Mouse (Mus musculus) heart, postnatal 0 days (tissue): ENCODE results near the gene Tmem151a. TPM values are rescaled to one million over a fixed set of nuclear protein-coding genes. Genes with fewer than 3 reads are reported as not detected.

Experiments
- ATAC-seq: fragments of 200-750 bp; cut with Nextera tagmentation; 2 replicates; pipeline ENCODE4 v1.8.0; 2017; ENCODE audit warnings: low read depth, moderate number of reproducible peaks, moderate library complexity; ENCODE audit not compliant: insufficient read depth
- DNase-seq: peaks from one replicate; pipeline ENCODE4 v3.0.0-alpha.2; 2016; ENCODE audit warnings: low spot score
- H3K27ac ChIP-seq: fragments of 300-500 bp; sonication (generic); 2 replicates; pipeline ENCODE4 v1.5.1; 2014; ENCODE audit warnings: low read depth, mild to moderate bottlenecking
- H3K27me3 ChIP-seq: fragments of 300-500 bp; sonication (generic); 2 replicates; pipeline ENCODE4 v1.6.1; 2014; ENCODE audit warnings: low read length, mixed read lengths; ENCODE audit not compliant: control insufficient read depth, insufficient read depth
- H3K36me3 ChIP-seq: fragments of 300-500 bp; sonication (generic); replicated peaks from 2 replicates; pipeline ENCODE4 v1.6.1; 2014; ENCODE audit warnings: low read length, mixed read lengths; ENCODE audit not compliant: control insufficient read depth, insufficient read depth
- H3K4me1 ChIP-seq: fragments of 300-500 bp; sonication (generic); 2 replicates; pipeline ENCODE4 v1.6.1; 2014; ENCODE audit warnings: antibody characterized with exemption; ENCODE audit not compliant: control insufficient read depth, insufficient read depth
- H3K4me2 ChIP-seq: fragments of 300-500 bp; sonication (generic); 2 replicates; pipeline ENCODE4 v1.6.1; 2014; ENCODE audit warnings: low read depth, mild to moderate bottlenecking, low read length, moderate library complexity
- H3K4me3 ChIP-seq: fragments of 300-500 bp; sonication (generic); 2 replicates; pipeline ENCODE4 v1.5.1; 2014; ENCODE audit warnings: low read depth, low read length
- H3K9ac ChIP-seq: fragments of 300-500 bp; sonication (generic); replicated peaks from 2 replicates; pipeline ENCODE4 v1.6.1; 2014; ENCODE audit warnings: low read depth, low read length, mixed read lengths
- H3K9me3 ChIP-seq: fragments of 300-500 bp; sonication (generic); replicated peaks from 2 replicates; pipeline ENCODE4 v1.6.1; 2016; ENCODE audit warnings: low read length; ENCODE audit not compliant: control insufficient read depth
- CTCF ChIP-seq: IDR thresholded peaks from 2 replicates; pipeline ENCODE4 v1.5.1; 2016; ENCODE audit warnings: antibody characterized with exemption, control low read depth, low read depth
- EP300 ChIP-seq: IDR thresholded peaks from 2 replicates; pipeline ENCODE4 v1.6.1; 2016; ENCODE audit warnings: antibody characterized with exemption, low read depth
- WGBS: fragments of 180-500 bp; shearing (Covaris S2); extraction: QIAGEN DNeasy Blood & Tissue Kit; methylation state at CpG from one replicate; pipeline ENCODE4 v1.1.7; 2014; 5-methylcytosine and 5-hydroxymethylcytosine counted together
- polyA plus RNA-seq: library from polyadenylated mRNA; unstranded; fragments of >200 nt; fragmentation: Nextera tagmentation; extraction: Ambion mirVana; gene quantifications from 2 replicates; pipeline ENCODE4 v1.2.1, GENCODE M21; 2015
- total RNA-seq: library from RNA; depleted of rRNA; stranded (reverse); fragments of >200 nt; gene quantifications from 2 replicates; pipeline ENCODE4 v1.2.3, GENCODE M21; 2014; ENCODE audit warnings: low replicate concordance

Tmem151a gene
- total and polyA plus RNA-seq, 2 experiments from 2014 or later = 2.6 to 3.0 TPM

DNA sequence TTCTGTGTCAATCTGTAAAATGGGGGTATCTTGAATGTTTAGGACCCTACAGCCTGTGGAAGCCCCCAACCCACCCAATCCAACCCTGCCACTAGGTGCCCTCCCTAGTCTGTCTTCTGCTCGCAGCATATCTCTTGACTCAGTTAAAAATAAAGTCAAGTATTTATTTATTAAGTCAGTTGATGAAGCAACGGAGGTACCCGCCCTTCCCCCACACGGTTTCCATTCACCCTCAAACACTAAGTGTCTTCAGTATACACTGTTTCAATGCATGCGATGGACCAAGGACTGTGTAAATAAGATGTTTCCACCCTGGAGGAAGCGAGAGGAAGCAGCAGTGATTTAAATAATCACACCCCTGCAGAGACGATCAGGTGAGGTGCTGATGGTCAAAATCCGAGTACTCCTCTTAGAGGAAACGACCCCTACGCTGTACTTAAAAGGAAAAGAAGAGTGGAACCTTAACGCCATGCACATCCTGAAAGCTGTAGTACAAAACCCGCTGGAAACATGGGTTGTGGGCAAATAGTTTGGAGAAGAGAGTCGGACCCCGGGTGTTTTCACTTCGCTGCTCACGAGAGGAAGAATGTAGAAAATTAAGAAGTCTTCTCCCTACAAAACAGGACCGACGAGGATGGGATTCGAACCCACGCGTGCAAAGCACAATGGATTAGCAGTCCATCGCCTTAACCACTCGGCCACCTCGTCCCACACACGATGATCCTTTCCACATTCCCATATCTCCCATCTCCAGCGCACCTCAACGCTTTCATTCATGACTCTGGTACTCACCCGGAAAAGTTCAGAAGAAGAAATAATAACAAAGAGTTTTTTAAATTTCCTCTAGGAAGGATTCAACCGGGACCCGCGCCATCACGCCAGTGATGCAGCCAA is 47.4 kb downstream of the Tmem151a start:
- peak overlapping the region; percentile 70 for H3K9ac ChIP-seq
- ATAC-seq = peak; percentile 15; the same call in 1 of the 2 replicates
- no peak for DNase-seq
- no peak for TF ChIP-seq CTCF
- no peak for TF ChIP-seq EP300
- no peaks in the 10 kb centered on the region for H3K27me3 ChIP-seq
- peak overlapping the region; percentile 63 for H3K4me3 ChIP-seq
- WGBS = 3% methylated on average over 32 of the region's 32 CpGs
- peak overlapping the region; percentile 95 for H3K4me2 ChIP-seq
- peak overlapping the region; percentile 40; the same call in 1 of the 2 replicates for H3K27ac ChIP-seq
- H3K9me3 ChIP-seq = no peaks in the 10 kb centered on the region
- peaks cover 22% of the 10 kb centered on the region for H3K4me1 ChIP-seq
- H3K36me3 ChIP-seq = no peaks in the 10 kb centered on the region

GRCm38 (mm10) chr19:5036577-5036976 is 48.8 kb downstream of the Tmem151a start:
- ATAC-seq (no peak), DNase-seq (no peak)
- no peak overlapping the region for H3K27ac ChIP-seq
- TF ChIP-seq CTCF (no peak), EP300 (no peak)
- 76% methylated on average over 4 of the region's 4 CpGs for WGBS
- H3K4me3 ChIP-seq = no peak overlapping the region
- peaks cover 22% of the 10 kb centered on the region for H3K4me1 ChIP-seq
- no peaks in the 10 kb centered on the region for H3K9me3 ChIP-seq
- H3K9ac ChIP-seq = no peak overlapping the region
- H3K27me3 ChIP-seq = no peaks in the 10 kb centered on the region
- no peak overlapping the region for H3K4me2 ChIP-seq
- 0 out of 2 replicates have a peak, but pooled peaks cover 4% of the 10 kb centered on the region for H3K36me3 ChIP-seq

GRCm38 (mm10) chr19:5032686-5033085 is 52.6 kb downstream of the Tmem151a start:
- Histone ChIP-seq H3K36me3 (peaks cover 40% of the 10 kb centered on the region), H3K4me1 (no peaks in the 10 kb centered on the region), H3K4me2 (no peak overlapping the region), H3K9ac (no peak overlapping the region), H3K27ac (no peak overlapping the region), H3K4me3 (no peak overlapping the region), H3K27me3 (no peaks in the 10 kb centered on the region), H3K9me3 (no peaks in the 10 kb centered on the region)
- ATAC-seq (no peak), DNase-seq (no peak)
- WGBS = 86% methylated on average over 3 of the region's 3 CpGs
- TF ChIP-seq CTCF (no peak), EP300 (no peak)

DNA sequence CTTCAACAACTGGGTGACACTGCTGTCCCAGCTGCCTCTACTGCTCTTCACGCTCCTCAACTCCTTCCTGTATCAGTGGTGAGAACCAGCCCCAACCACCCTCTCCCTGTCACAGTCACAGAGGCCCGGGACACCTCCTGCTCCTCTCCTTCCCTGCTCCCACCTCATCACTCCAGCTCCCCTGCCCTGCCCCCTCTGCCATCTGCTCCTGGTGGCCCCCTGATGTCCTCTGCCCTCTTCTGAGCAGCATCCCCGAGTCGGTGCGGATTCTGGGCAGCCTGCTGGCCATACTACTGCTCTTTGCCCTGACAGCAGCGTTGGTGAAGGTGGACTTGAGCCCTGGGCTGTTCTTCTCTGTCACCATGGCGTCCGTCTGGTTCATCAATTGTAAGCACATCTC is 59.2 kb downstream of the Tmem151a start:
- Histone ChIP-seq H3K9me3 (no peaks in the 10 kb centered on the region), H3K4me1 (peaks cover 5% of the 10 kb centered on the region; the same call in 1 of the 2 replicates), H3K9ac (no peak overlapping the region), H3K4me3 (no peak overlapping the region), H3K27ac (no peak overlapping the region), H3K4me2 (no peak overlapping the region), H3K36me3 (peaks cover 41% of the 10 kb centered on the region), H3K27me3 (no peaks in the 10 kb centered on the region)
- TF ChIP-seq CTCF (no peak), EP300 (no peak)
- no peak for DNase-seq
- no peak for ATAC-seq
- WGBS = 86% methylated on average over 8 of the region's 8 CpGs

- WGBS = under 1% methylated on average over 62 of the region's 62 CpGs
- ATAC-seq = peak; percentile 97
- H3K27ac ChIP-seq = peak within 1 kb of the TSS; percentile 93
- H3K4me2 ChIP-seq = peak within 1 kb of the TSS; percentile 79
- H3K36me3 ChIP-seq = peaks cover 20% of the 10 kb centered on the region
- DNase-seq = peak; percentile 94
- peak within 1 kb of the TSS; percentile 69 for H3K9ac ChIP-seq
- TF ChIP-seq EP300 (no peak), CTCF (no peak)
- H3K4me3 ChIP-seq = peak within 1 kb of the TSS; percentile 58
- H3K27me3 ChIP-seq = no peaks in the 10 kb centered on the region
- peaks cover 5% of the 10 kb centered on the region; the same call in 1 of the 2 replicates for H3K4me1 ChIP-seq
- no peaks in the 10 kb centered on the region for H3K9me3 ChIP-seq
Observed at GRCm38 (mm10) chr19:5023621-5024479, 61.5 kb downstream of the Tmem151a start, which contains the start of gene Slc29a2. Gene Slc29a2, plus strand, starts transcription at chr19:5023860.
